Mouse (Mus musculus): ENCODE results near the gene Brd2. TPM values are rescaled to one million over a fixed set of nuclear protein-coding genes. Genes with fewer than 3 reads are reported as not detected.

The Brd2 gene
- polyA plus RNA-seq, 1 experiment from 2014 or later = 32.5 TPM

- H3K27me3 ChIP-seq (ENCODE audit: insufficient read depth, low read length) = peaks cover 6% of the 10 kb centered on the region; the same call in 1 of the 2 replicates
- ATAC-seq (no peak), DNase-seq (no peak)
- no peak overlapping the region for H3K4me3 ChIP-seq (ENCODE audit: low read depth, low read length)
- no peaks in the 10 kb centered on the region for H3K9me3 ChIP-seq (ENCODE audit: low read length)
- no peak overlapping the region for H3K9ac ChIP-seq (replicated peaks)
- H3K4me1 ChIP-seq (ENCODE audit: insufficient read depth) = 0 out of 2 replicates have a peak, but pooled peaks cover 4% of the 10 kb centered on the region
- no peaks in the 10 kb centered on the region for H3K36me3 ChIP-seq (replicated peaks; ENCODE audit: insufficient read depth, low read length)
- no peak overlapping the region for H3K27ac ChIP-seq (ENCODE audit: low read depth)
- TF ChIP-seq CTCF (IDR thresholded peaks at IDR 0.05; ENCODE audit: low read depth) (no peak), EP300 (IDR thresholded peaks at IDR 0.05; ENCODE audit: low read depth) (no peak)
- WGBS (ENCODE audit: insufficient replicate concordance) = 51% methylated on average over 11 of the region's 11 CpGs
- no peak overlapping the region for H3K4me2 ChIP-seq (ENCODE audit: low read depth, low read length)
These were observed 34.3 kb downstream of the Brd2 start for GRCm38 (mm10) chr17:34088124-34088523.

DNA sequence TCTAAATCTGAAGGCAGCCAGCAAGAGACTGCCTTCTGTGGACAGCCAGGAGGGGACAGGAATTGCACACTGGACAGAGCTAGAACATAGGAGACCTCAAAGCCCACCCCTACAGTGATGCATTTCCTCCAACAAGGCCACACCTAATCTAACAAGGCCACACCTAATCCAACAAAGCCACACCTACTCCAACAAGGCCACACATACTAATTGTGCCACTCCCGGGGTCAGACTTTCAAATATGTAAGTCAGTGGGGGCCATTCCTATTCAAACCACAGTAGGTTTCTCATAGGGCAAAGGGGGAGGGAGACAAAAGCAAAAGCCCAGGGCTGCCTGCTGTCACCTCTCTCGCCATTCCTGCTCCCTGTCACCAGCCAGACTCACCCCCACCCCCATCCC is 35.0 kb downstream of the Brd2 start:
- TF ChIP-seq EP300 (IDR thresholded peaks at IDR 0.05; ENCODE audit: low read depth) (no peak), CTCF (IDR thresholded peaks at IDR 0.05; ENCODE audit: low read depth) (no peak)
- Histone ChIP-seq H3K4me2 (ENCODE audit: low read depth, low read length) (no peak overlapping the region), H3K27me3 (ENCODE audit: insufficient read depth, low read length) (peaks cover 6% of the 10 kb centered on the region; the same call in 1 of the 2 replicates)

DNA sequence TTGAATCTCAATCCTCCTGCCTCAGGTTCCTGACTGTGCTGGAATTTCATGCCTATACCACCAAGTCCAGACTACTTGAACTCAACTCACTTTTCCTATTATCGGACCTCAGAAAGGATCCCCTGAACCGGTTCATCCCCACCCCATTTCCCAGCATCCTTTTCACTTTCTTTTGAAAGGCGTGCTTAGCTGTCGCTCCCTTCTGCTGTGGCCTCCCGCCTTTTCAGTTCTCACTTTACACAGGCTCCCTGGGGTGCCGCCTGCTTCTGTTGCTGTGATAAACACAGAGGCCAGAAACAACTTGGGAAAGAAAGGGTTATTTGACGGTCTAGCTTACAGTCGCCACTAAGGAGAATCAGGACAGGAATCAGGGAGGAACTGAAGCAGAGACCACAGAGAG is 39.3 kb downstream of the Brd2 start:
- H3K4me3 ChIP-seq (ENCODE audit: low read depth, low read length) = no peak overlapping the region
- H3K4me1 ChIP-seq (ENCODE audit: insufficient read depth) = no peaks in the 10 kb centered on the region
- no peak overlapping the region for H3K9ac ChIP-seq (replicated peaks)
- 34% methylated on average over 8 of the region's 8 CpGs for WGBS (ENCODE audit: insufficient replicate concordance)
- H3K4me2 ChIP-seq (ENCODE audit: low read depth, low read length) = no peak overlapping the region
- TF ChIP-seq EP300 (IDR thresholded peaks at IDR 0.05; ENCODE audit: low read depth) (no peak), CTCF (IDR thresholded peaks at IDR 0.05; ENCODE audit: low read depth) (no peak)
- H3K36me3 ChIP-seq (replicated peaks; ENCODE audit: insufficient read depth, low read length) = no peaks in the 10 kb centered on the region
- DNase-seq (no peak), ATAC-seq (no peak)
- peaks cover 6% of the 10 kb centered on the region; the same call in 1 of the 2 replicates for H3K27me3 ChIP-seq (ENCODE audit: insufficient read depth, low read length)
- H3K9me3 ChIP-seq (ENCODE audit: low read length) = no peaks in the 10 kb centered on the region
- H3K27ac ChIP-seq (ENCODE audit: low read depth) = no peak overlapping the region

More for the DNA sequence above, 35.0 kb downstream of the Brd2 start:
- no peak for ATAC-seq
- 67% methylated on average over 2 of the region's 2 CpGs for WGBS (ENCODE audit: insufficient replicate concordance)
- no peaks in the 10 kb centered on the region for H3K9me3 ChIP-seq (ENCODE audit: low read length)
- DNase-seq = no peak
- 0 out of 2 replicates have a peak, but pooled peaks cover 3% of the 10 kb centered on the region for H3K4me1 ChIP-seq (ENCODE audit: insufficient read depth)
- no peak overlapping the region for H3K4me3 ChIP-seq (ENCODE audit: low read depth, low read length)
- H3K36me3 ChIP-seq (replicated peaks; ENCODE audit: insufficient read depth, low read length) = no peaks in the 10 kb centered on the region
- no peak overlapping the region for H3K27ac ChIP-seq (ENCODE audit: low read depth)
- no peak overlapping the region for H3K9ac ChIP-seq (replicated peaks)

GRCm38 (mm10) chr17:34079621-34080020 is 42.8 kb downstream of the Brd2 start:
- DNase-seq = no peak
- H3K27me3 ChIP-seq (ENCODE audit: insufficient read depth, low read length) = peaks cover 22% of the 10 kb centered on the region
- peak; percentile 68 for ATAC-seq

DNA sequence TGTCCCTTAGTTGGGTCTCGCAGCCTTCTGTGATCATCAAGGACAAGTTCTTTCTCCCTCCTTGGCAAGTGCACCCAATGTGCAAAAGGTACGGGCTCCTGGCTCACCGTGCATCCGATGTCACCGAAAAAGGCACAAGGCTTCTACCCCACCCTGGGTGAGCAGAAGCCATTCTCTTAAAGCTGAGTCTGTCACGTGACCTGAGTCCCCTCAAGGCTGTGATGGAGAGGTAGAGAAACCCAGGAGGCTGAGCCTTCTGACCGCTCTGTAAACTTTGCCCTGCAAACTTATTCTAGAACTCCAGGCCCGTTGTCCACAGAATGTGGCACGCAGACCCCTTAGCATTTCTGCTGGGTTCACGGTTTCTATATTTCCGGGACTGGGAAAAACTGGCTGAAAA is 43.4 kb downstream of the Brd2 start:
- 83% methylated on average over 11 of the region's 11 CpGs for WGBS (ENCODE audit: insufficient replicate concordance)
- no peak overlapping the region for H3K9ac ChIP-seq (replicated peaks)

More at GRCm38 (mm10) chr17:34079621-34080020, 42.8 kb downstream of the Brd2 start:
- no peak overlapping the region for H3K9ac ChIP-seq (replicated peaks)
- no peak overlapping the region for H3K4me2 ChIP-seq (ENCODE audit: low read depth, low read length)
- no peak overlapping the region for H3K4me3 ChIP-seq (ENCODE audit: low read depth, low read length)
- no peak overlapping the region for H3K27ac ChIP-seq (ENCODE audit: low read depth)
- H3K9me3 ChIP-seq (ENCODE audit: low read length) = no peaks in the 10 kb centered on the region
- no peak for TF ChIP-seq CTCF (IDR thresholded peaks at IDR 0.05; ENCODE audit: low read depth)
- TF ChIP-seq EP300 (IDR thresholded peaks at IDR 0.05; ENCODE audit: low read depth) = no peak
- no peaks in the 10 kb centered on the region for H3K36me3 ChIP-seq (replicated peaks; ENCODE audit: insufficient read depth, low read length)
- WGBS (ENCODE audit: insufficient replicate concordance) = 28% methylated on average over 5 of the region's 5 CpGs
- no peaks in the 10 kb centered on the region for H3K4me1 ChIP-seq (ENCODE audit: insufficient read depth)

GRCm38 (mm10) chr17:34078148-34078547 is 44.3 kb downstream of the Brd2 start:
- Histone ChIP-seq H3K4me3 (ENCODE audit: low read depth, low read length) (no peak overlapping the region), H3K4me1 (ENCODE audit: insufficient read depth) (0 out of 2 replicates have a peak, but pooled peaks cover 2% of the 10 kb centered on the region), H3K9ac (replicated peaks) (no peak overlapping the region), H3K4me2 (ENCODE audit: low read depth, low read length) (no peak overlapping the region), H3K27ac (ENCODE audit: low read depth) (no peak overlapping the region), H3K36me3 (replicated peaks; ENCODE audit: insufficient read depth, low read length) (no peaks in the 10 kb centered on the region), H3K27me3 (ENCODE audit: insufficient read depth, low read length) (peaks cover 18% of the 10 kb centered on the region), H3K9me3 (ENCODE audit: low read length) (no peaks in the 10 kb centered on the region)
- 55% methylated on average over 4 of the region's 4 CpGs for WGBS (ENCODE audit: insufficient replicate concordance)
- no peak for ATAC-seq
- TF ChIP-seq EP300 (IDR thresholded peaks at IDR 0.05; ENCODE audit: low read depth) (no peak), CTCF (IDR thresholded peaks at IDR 0.05; ENCODE audit: low read depth) (no peak)
- DNase-seq = no peak

More for the DNA sequence above, 43.4 kb downstream of the Brd2 start:
- ATAC-seq (no peak), DNase-seq (no peak)
- no peak overlapping the region for H3K27ac ChIP-seq (ENCODE audit: low read depth)
- no peak overlapping the region for H3K4me2 ChIP-seq (ENCODE audit: low read depth, low read length)
- H3K27me3 ChIP-seq (ENCODE audit: insufficient read depth, low read length) = peaks cover 20% of the 10 kb centered on the region
- H3K4me1 ChIP-seq (ENCODE audit: insufficient read depth) = no peaks in the 10 kb centered on the region
- H3K9me3 ChIP-seq (ENCODE audit: low read length) = no peaks in the 10 kb centered on the region
- H3K36me3 ChIP-seq (replicated peaks; ENCODE audit: insufficient read depth, low read length) = no peaks in the 10 kb centered on the region
- TF ChIP-seq CTCF (IDR thresholded peaks at IDR 0.05; ENCODE audit: low read depth) (no peak), EP300 (IDR thresholded peaks at IDR 0.05; ENCODE audit: low read depth) (no peak)
- no peak overlapping the region for H3K4me3 ChIP-seq (ENCODE audit: low read depth, low read length)
